Mouse (Mus musculus): ENCODE results near the gene Sec22c.

- TF ChIP-seq CTCF (IDR thresholded peaks at IDR 0.05) (no peak), EP300 (IDR thresholded peaks at IDR 0.05) (peak; percentile 94)
Observed at GRCm38 (mm10) chr9:121677476-121677875, 27.8 kb downstream of the Sec22c start.
